Mouse (Mus musculus): Measurements from ENCODE around the gene Nfia.
A peak's percentile ranks its signal among the peaks of the same experiment; 100 is the strongest.

Nfia gene

DNA sequence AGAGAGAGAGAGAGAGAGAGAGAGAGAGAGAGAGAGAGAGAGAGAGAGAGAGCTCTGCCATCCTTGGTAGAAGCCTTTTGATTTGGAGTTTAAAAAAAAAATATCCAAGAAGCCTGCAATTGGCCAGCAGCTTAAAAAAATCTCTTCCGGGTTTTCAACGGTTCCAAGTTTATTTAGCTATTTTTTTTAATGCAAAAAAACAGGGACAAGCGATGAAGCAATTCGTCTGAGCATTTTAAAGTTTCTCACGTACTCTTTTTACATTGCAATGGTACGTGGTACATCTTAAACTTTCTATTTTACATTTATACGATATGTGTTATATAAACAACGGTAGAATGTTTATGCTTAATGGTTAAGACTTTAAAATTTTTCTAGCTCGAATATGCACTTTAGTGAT lies at the start of gene Nfia:
TSS of gene Nfia (plus strand) at position 94 of the 400 bp plus-strand sequence.
- no peak for DNase-seq (ENCODE audit: low read depth)

DNA sequence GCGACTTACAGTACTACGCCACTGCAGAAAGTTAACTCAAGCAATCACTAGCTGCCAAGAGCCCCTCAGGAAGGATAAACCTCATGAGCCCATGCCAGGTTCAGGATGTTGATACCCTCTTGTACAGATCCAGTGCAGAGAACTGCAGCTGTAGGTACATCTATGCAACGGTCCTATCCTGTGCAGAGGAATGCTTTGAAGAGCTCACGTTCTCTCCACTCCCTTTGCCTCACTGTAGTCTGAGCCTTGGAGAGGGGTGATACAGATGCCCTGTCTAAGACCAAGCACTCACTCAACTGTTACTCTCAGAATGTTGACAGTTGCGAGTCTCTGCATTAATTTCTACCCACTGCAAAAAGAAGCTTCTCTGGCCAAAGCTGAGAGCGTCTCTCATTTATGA lies 49.2 kb upstream of the Nfia start:
- no peak for DNase-seq (ENCODE audit: low read depth)

DNA sequence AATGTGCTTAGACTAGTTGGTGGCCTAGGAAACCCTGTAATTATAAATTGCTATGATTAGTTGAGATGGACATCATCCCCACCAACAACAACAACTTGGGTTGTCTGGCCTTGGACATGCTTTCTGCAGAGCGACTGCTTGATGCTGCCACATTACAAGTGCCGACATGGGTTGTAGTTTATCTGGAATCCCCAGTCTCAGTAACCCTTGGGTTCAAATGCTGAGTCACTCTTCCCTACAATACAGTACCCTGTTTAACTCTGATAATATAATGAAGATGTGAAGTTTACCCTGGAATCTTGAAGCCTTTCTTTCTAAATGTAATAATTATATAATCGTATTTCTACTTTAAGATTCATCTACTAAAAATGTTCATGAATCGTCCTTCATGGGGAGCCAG lies 44.0 kb upstream of the Nfia start:
- no peak for DNase-seq (ENCODE audit: low read depth)

DNA sequence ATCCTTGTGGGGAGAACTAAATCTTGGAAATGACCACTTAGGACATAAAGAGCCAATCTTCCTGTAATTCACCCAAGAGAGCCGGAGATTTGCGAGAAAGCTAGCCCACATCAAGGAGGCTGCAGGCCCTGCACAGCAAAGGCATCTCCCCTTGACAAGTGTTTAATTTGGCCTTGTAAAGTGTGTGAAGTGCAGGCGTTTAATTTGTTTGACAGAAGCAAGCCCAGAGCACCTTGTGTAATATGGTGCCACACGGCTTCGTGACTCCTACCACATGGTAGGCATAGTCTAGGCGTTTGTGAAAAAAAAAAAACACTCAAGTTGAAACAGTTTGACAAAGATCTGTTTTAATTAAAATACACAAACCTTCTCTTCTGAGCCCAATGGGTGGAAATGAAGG lies 42.5 kb upstream of the Nfia start:
- no peak for DNase-seq (ENCODE audit: low read depth)

DNA sequence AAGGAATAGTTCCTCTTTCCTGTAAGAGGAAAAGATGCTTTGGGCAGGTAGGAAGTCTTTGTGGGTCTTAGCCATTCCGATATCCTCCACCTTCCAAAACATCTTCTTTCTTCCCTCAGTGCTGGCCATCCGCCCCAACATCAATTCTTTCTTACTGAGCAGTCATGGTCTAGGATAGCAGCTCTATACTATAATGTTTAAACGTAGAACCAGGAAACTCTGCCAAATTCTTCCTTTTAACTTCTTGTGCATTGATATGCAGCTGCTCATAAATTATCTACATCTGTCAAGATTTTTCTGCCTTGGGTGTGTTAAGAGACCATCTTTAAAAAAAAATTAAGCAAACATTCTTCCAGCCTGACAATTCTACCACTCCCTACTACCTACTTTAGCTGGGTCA lies 42.1 kb upstream of the Nfia start:
- DNase-seq (ENCODE audit: low read depth): no peak

DNA sequence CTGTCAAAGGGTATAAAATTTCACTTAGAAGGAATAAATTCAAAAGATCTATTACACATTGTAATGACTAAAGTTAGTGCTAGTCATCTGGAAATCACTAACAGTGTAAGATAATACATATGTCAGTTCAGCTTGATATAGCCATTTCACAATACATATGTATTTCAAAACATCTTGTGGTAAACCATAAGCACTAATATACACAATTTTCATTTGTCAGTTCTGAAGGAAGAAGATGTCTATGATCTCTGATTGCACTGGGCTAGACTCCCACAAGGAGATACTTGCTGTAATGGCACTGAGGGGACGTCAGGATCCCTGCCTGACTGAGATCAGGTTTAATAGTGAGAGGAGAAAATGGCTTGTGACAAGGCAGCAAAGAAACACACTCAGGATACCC lies 39.1 kb upstream of the Nfia start:
- no peak for DNase-seq (ENCODE audit: low read depth)

DNA sequence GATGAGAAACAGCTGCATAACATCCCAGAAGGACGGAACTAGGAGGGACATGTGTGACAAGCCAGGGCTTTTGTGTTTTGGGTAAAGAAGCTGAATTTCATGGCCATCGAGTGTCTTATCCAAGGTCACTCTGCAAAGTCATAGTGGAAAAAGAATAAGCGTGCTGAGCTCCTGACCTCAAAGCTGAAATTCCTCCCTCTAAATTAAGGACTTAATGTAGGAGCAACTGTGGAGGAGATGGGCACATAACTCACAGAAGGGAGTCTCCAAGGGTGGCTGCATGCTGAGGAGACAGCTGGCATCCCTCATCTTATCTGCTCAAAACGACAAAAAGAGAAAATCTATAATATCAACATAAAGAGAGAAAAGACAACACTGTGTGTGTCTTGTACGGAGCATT lies 28.6 kb upstream of the Nfia start:
- no peak for DNase-seq (ENCODE audit: low read depth)

DNA sequence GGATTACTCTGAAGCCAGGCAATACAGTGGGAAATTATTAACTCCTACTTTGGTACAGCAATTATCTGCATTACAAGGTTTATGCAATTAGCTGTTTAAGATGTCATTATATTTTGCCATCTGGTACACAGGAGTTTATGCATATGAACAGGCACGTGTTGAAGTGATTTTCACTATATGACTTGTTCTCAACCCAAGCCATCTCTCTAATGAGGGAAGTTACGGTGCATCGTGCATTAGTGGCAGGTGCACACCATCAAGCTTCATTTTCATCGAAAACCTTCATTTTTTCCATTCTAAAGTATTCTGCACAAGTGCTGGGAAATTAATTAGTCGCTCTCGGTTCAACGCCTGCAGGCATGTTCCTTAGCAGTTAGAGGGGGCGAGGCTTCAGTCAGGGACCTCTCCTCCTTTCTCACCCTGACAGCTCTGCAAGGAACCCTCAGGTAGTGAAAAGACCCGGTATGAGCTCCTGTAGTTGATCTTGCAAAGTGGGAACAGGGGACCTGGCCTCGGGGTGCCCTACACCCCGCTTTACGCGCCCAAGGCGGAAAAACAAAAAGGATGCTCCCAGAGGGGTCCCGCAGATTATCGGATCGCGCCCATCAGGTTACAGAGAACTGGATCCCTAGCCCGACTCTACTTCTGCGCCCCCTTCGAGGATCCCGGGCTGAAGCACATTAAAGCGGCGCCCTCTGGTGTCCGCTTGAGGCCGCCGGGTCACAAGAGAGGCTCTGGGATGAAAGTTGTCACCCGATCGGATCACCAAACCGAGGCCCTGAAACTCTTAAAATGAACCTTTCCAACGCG lies 27.0 kb upstream of the Nfia start:
- peak; percentile 53 for DNase-seq (ENCODE audit: low read depth)

DNA sequence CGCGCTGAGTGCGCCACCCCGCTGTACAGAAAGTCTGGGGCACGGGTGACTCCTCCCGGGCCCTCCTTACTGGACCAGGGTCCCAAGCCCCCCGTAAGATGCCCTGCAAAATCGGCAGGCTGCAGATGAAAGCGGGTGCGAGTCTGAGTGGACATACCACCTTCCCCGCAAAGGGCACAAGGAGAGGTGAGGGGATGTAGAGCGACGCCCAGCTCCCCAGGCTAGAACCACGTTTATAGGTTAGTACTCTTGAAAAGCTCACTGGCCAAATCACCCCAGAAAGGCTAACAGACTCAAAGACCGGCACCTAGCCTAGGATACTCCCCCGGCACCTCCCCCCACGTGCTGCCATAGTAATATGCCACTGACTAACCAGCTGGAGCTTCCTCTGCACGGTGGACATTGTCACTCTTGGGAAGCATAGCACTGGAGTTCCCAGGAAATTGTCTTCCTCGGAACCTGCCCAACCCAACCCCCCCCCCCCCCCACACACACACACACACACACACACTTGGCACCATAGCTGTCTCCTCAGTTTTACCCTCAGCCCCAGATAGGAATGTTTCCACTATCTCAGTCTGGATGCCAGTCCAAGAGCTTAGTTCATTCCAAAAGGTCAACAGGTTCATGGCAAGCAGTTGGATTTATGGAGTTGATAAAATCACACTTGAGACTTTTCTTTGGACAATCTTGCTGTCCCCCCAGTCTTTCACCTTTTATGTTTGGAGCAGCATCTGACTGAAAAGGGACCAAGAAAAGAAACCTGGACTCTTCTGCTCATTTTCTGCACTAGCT lies 26.2 kb upstream of the Nfia start:
- no peak for DNase-seq (ENCODE audit: low read depth)

DNA sequence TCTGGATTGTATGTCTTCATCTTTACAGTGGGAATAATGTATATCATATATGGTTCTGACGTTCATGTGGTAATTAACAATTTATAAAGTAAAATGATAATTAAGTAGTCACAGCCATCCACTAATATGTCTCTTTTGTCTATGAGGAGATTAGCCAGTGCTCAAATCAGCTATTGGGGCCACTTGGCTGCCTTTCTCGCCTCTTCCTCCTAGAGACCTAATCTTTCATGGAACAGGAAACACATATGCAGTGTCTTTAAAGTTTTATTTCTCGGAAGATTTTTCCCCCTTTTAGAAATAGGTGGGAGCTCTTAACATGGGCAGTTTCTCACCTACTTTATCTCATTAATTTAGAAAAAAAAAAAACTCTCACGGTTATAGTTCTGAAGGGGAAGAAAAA lies 22.1 kb upstream of the Nfia start:
- DNase-seq (ENCODE audit: low read depth): no peak

GRCm38 (mm10) chr4:97751030-97751482 lies 21.5 kb upstream of the Nfia start:
- peak; percentile 91 for DNase-seq (ENCODE audit: low read depth)

GRCm38 (mm10) chr4:97751483-97752251 lies 20.9 kb upstream of the Nfia start:
- DNase-seq (ENCODE audit: low read depth): no peak

- DNase-seq (ENCODE audit: low read depth): no peak
These were observed 20.1 kb upstream of the Nfia start for GRCm38 (mm10) chr4:97752276-97753010.

DNA sequence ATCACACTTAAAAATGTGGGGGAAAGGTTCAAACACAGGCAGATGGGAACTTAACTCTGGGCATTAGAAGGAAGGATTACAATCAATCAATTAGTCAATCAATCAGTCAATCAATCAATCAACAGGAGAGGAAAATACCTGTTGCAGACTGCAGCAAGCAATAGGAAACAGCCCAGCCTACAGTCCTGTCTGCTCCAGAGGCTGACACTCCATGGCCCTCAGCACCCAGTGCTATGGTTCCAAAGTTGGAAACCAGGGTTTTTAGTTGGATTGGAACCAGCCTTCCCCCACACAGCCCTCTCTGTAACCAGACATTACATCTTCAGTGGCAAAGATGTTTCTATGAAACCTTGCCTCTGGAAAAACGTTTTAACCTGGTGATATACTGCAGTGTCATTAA lies 19.0 kb upstream of the Nfia start:
- DNase-seq (ENCODE audit: low read depth): no peak

DNA sequence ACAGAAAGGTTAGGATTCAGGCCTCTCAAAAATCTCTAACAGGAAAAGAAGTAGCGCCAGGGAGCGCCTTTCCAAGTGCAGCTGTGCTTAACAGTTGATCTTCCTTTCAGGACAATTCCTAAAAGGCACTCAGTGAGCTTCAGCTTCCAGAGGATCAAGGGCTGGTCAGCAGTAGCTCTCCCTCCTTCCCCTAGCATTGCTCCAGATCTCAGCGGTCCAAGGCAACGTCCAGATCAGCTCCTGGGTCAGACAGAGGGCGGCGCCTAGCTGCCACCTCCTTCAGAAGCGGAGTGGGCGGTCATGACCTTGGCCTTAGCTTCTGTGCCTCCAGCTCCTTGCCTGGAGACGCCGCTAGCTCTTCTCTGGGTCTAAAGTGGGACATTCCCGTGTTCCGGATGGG lies 18.3 kb upstream of the Nfia start:
- DNase-seq (ENCODE audit: low read depth): no peak

GRCm38 (mm10) chr4:97757207-97757977 lies 15.1 kb upstream of the Nfia start:
- DNase-seq (ENCODE audit: low read depth): no peak

GRCm38 (mm10) chr4:97757978-97758461 lies 14.5 kb upstream of the Nfia start:
- DNase-seq (ENCODE audit: low read depth): no peak

- no peak for DNase-seq (ENCODE audit: low read depth)
These were observed 13.9 kb upstream of the Nfia start for GRCm38 (mm10) chr4:97758661-97759060.

DNA sequence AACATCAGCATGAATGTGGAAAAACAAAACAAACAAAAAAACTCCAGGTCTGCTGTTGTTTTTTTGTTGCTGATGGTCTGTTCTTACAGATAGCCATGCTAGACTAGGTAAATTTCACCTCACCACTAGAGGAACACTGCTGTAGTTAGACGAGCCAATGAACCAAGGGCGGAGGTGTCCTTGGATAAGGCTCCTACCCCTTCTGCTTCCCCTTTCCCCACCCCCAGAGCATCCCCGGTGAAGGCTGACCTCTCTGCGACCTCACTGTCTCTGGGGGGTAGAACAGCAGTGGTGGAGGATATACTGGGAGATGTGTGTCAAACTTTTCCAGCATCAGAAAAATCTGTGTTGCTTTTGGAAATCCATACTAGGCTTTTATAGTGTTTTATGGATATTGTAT lies 7.9 kb upstream of the Nfia start:
- no peak for DNase-seq (ENCODE audit: low read depth)

GRCm38 (mm10) chr4:97765341-97766020 lies 7.1 kb upstream of the Nfia start:
- DNase-seq (ENCODE audit: low read depth): no peak
